Mouse (Mus musculus) CH12.LX (cell line): Measurements from ENCODE around the gene Dnajc2. TPM values are rescaled to one million over a fixed set of nuclear protein-coding genes. Genes with fewer than 3 reads are reported as not detected.

ENCODE experiments used
- DNase-seq: peaks from one replicate; pipeline ENCODE4 v3.0.0-alpha.2; 2013; ENCODE audit errors: extremely low read depth
- H3K27ac ChIP-seq: 2 replicates; pipeline ENCODE4 v1.5.1; 2012; ENCODE audit warnings: low read depth, mild to moderate bottlenecking, control low read depth, moderate library complexity; ENCODE audit not compliant: insufficient read depth
- H3K27me3 ChIP-seq: replicated peaks from 2 replicates; pipeline ENCODE3; 2012; ENCODE audit warnings: inconsistent platforms
- H3K36me3 ChIP-seq, 2 experiments: replicated peaks in 1 of 2; 2 replicates each; pipeline versions ENCODE3 to v1.6.1; 2012; ENCODE audit warnings: inconsistent platforms in 1 of 2, low read length in 1 of 2, mild to moderate bottlenecking in 1 of 2, mixed read lengths in 1 of 2, moderate library complexity in 1 of 2; ENCODE audit not compliant: control insufficient read depth in 1 of 2, insufficient read depth in 1 of 2
- H3K4me1 ChIP-seq, 2 experiments: 2 replicates each; pipeline ENCODE4 v1.6.1; 2012; ENCODE audit warnings: inconsistent platforms in 1 of 2, moderate library complexity in 1 of 2; ENCODE audit not compliant: insufficient read depth in 2 of 2, control insufficient read depth in 1 of 2
- H3K4me2 ChIP-seq: 2 replicates; pipeline ENCODE4 v1.6.1; 2012; ENCODE audit warnings: low read depth, mild to moderate bottlenecking, control low read depth; ENCODE audit not compliant: poor library complexity, insufficient read depth, severe bottlenecking
- H3K4me3 ChIP-seq, 3 experiments: fragments of 150-350 bp in 1 of 3; sonication (generic) in 1 of 3; replicated peaks in 1 of 3; 2 replicates each; pipeline versions ENCODE3 to v1.5.1; 2011 to 2012; ENCODE audit warnings: low read depth in 2 of 3, low read length in 2 of 3, mild to moderate bottlenecking in 2 of 3, moderate library complexity in 2 of 3, control low read depth in 1 of 3, improper control_type of control experiment in 1 of 3, inconsistent platforms in 1 of 3, mixed read lengths in 1 of 3; ENCODE audit not compliant: poor library complexity in 1 of 3
- H3K79me2 ChIP-seq: replicated peaks from 2 replicates; pipeline ENCODE4 v1.6.1; 2012; ENCODE audit warnings: mild to moderate bottlenecking, moderate library complexity; ENCODE audit not compliant: control insufficient read depth, poor library complexity, insufficient read depth, severe bottlenecking; ENCODE audit errors: extremely low read depth
- H3K9ac ChIP-seq: 2 replicates; pipeline ENCODE4 v1.6.1; 2012; ENCODE audit warnings: low read depth, mild to moderate bottlenecking, control low read depth, moderate library complexity; ENCODE audit not compliant: insufficient read depth
- H3K9me3 ChIP-seq: replicated peaks from 2 replicates; pipeline ENCODE3; 2012; ENCODE audit warnings: low read length, inconsistent platforms, mixed read lengths
- BHLHE40 ChIP-seq: IDR thresholded peaks from 2 replicates; pipeline ENCODE4 v1.6.1; 2011; ENCODE audit warnings: mild to moderate bottlenecking, low read depth, low read length, improper control_type of control experiment
- CHD1 ChIP-seq: IDR thresholded peaks from 2 replicates; pipeline ENCODE4 v1.6.1; 2012; ENCODE audit warnings: low read depth, low read length, improper control_type of control experiment, inconsistent platforms
- CHD2 ChIP-seq: IDR thresholded peaks from 2 replicates; pipeline ENCODE4 v1.6.1; 2011; ENCODE audit warnings: low read length, improper control_type of control experiment
- CTCF ChIP-seq, 2 experiments: IDR thresholded peaks in 1 of 2; conservative IDR thresholded peaks in 1 of 2; 2 replicates each; pipeline ENCODE4 v1.5.1; 2011 to 2012; ENCODE audit warnings: low read depth in 2 of 2, low read length in 2 of 2, improper control_type of control experiment in 1 of 2, inconsistent platforms in 1 of 2, mild to moderate bottlenecking in 1 of 2, moderate library complexity in 1 of 2
- E2F4 ChIP-seq: IDR thresholded peaks from 2 replicates; pipeline ENCODE4 v1.6.1; 2011; ENCODE audit warnings: low read depth, low read length, improper control_type of control experiment; ENCODE audit not compliant: insufficient replicate concordance
- ELF1 ChIP-seq: IDR thresholded peaks from 2 replicates; pipeline ENCODE4 v1.6.1; 2014; ENCODE audit warnings: low read depth, mild to moderate bottlenecking, inconsistent platforms, low read length, improper control_type of control experiment
- EP300 ChIP-seq: IDR thresholded peaks from 2 replicates; pipeline ENCODE4 v1.6.1; 2011; ENCODE audit warnings: low read length, improper control_type of control experiment
- ETS1 ChIP-seq: conservative IDR thresholded peaks from 2 replicates; pipeline ENCODE4 v1.6.1; 2012; ENCODE audit warnings: low read depth, mild to moderate bottlenecking, inconsistent platforms, low read length, improper control_type of control experiment, moderate library complexity
- GABPA ChIP-seq: IDR thresholded peaks from 2 replicates; pipeline ENCODE4 v1.6.1; 2012; ENCODE audit warnings: low read depth, low read length, improper control_type of control experiment, inconsistent platforms; ENCODE audit not compliant: insufficient replicate concordance
- HCFC1 ChIP-seq: IDR thresholded peaks from 2 replicates; pipeline ENCODE4 v1.6.1; 2012; ENCODE audit warnings: low read depth, mild to moderate bottlenecking, inconsistent platforms, low read length, improper control_type of control experiment
- IRF4 ChIP-seq: IDR thresholded peaks from 2 replicates; pipeline ENCODE4 v1.6.1; 2014; ENCODE audit warnings: low read depth, mild to moderate bottlenecking, inconsistent platforms, low read length, improper control_type of control experiment
- JUN ChIP-seq: IDR thresholded peaks from 2 replicates; pipeline ENCODE4 v1.6.1; 2011; ENCODE audit warnings: low read depth, mild to moderate bottlenecking, low read length, improper control_type of control experiment, moderate library complexity; ENCODE audit not compliant: insufficient read depth
- JUND ChIP-seq: conservative IDR thresholded peaks from 2 replicates; pipeline ENCODE4 v1.6.1; 2011; ENCODE audit warnings: low read depth, low read length, improper control_type of control experiment
- KAT2A ChIP-seq: IDR thresholded peaks from 2 replicates; pipeline ENCODE4 v1.6.1; 2012; ENCODE audit warnings: low read length, improper control_type of control experiment, inconsistent platforms; ENCODE audit not compliant: insufficient replicate concordance
- MAFK ChIP-seq: IDR thresholded peaks from 2 replicates; pipeline ENCODE4 v1.6.1; 2011; ENCODE audit warnings: low read length, improper control_type of control experiment; ENCODE audit not compliant: insufficient replicate concordance
- MAX ChIP-seq: IDR thresholded peaks from 2 replicates; pipeline ENCODE4 v1.6.1; 2011; ENCODE audit warnings: low read length, improper control_type of control experiment
- MAZ ChIP-seq: IDR thresholded peaks from 2 replicates; pipeline ENCODE4 v1.6.1; 2012; ENCODE audit warnings: low read depth, mild to moderate bottlenecking, inconsistent platforms, low read length, improper control_type of control experiment, moderate library complexity
- MEF2A ChIP-seq: IDR thresholded peaks from 2 replicates; pipeline ENCODE4 v1.6.1; 2014; ENCODE audit warnings: low read depth, mild to moderate bottlenecking, inconsistent platforms, low read length, improper control_type of control experiment, borderline replicate concordance
- MXI1 ChIP-seq: IDR thresholded peaks from 2 replicates; pipeline ENCODE4 v1.6.1; 2011; ENCODE audit warnings: mild to moderate bottlenecking, low read depth, low read length, improper control_type of control experiment
- MYC ChIP-seq: IDR thresholded peaks from 2 replicates; pipeline ENCODE4 v1.6.1; 2011; ENCODE audit warnings: low read depth, mild to moderate bottlenecking, improper control_type of control experiment, low read length
- NELFE ChIP-seq: IDR thresholded peaks from 2 replicates; pipeline ENCODE4 v1.6.1; 2011; ENCODE audit warnings: low read depth, low read length, improper control_type of control experiment
- NRF1 ChIP-seq: IDR thresholded peaks from 2 replicates; pipeline ENCODE4 v1.6.1; 2014; ENCODE audit warnings: low read depth, mild to moderate bottlenecking, inconsistent platforms, low read length, improper control_type of control experiment, moderate library complexity
- PAX5 ChIP-seq: IDR thresholded peaks from 2 replicates; pipeline ENCODE4 v1.6.1; 2012; ENCODE audit warnings: low read length, inconsistent platforms, mixed read lengths
- POLR2A ChIP-seq: IDR thresholded peaks from 2 replicates; pipeline ENCODE4 v1.6.1; 2011; ENCODE audit warnings: low read depth, mild to moderate bottlenecking, improper control_type of control experiment, low read length
- POLR2AphosphoS2 ChIP-seq: IDR thresholded peaks from 2 replicates; pipeline ENCODE4 v1.6.1; 2011; ENCODE audit warnings: low read depth, low read length, improper control_type of control experiment
- RAD21 ChIP-seq: IDR thresholded peaks from 2 replicates; pipeline ENCODE4 v1.6.1; 2011; ENCODE audit warnings: low read depth, mild to moderate bottlenecking, low read length, improper control_type of control experiment, moderate library complexity
- SIN3A ChIP-seq: IDR thresholded peaks from 2 replicates; pipeline ENCODE4 v1.6.1; 2012; ENCODE audit warnings: low read length, improper control_type of control experiment, inconsistent platforms
- SMC3 ChIP-seq: IDR thresholded peaks from 2 replicates; pipeline ENCODE4 v1.6.1; 2011; ENCODE audit warnings: low read depth, low read length, improper control_type of control experiment
- TBP ChIP-seq: conservative IDR thresholded peaks from 2 replicates; pipeline ENCODE4 v1.6.1; 2011; ENCODE audit warnings: low read depth, low read length, improper control_type of control experiment
- TCF12 ChIP-seq: IDR thresholded peaks from 2 replicates; pipeline ENCODE4 v1.6.1; 2014; ENCODE audit warnings: low read depth, mild to moderate bottlenecking, inconsistent platforms, low read length, improper control_type of control experiment
- UBTF ChIP-seq: IDR thresholded peaks from 2 replicates; pipeline ENCODE4 v1.6.1; 2012; ENCODE audit warnings: low read depth, mild to moderate bottlenecking, inconsistent platforms, low read length, improper control_type of control experiment, moderate library complexity
- USF1 ChIP-seq: IDR thresholded peaks from 2 replicates; pipeline ENCODE4 v1.6.1; 2014; ENCODE audit warnings: low read depth, mild to moderate bottlenecking, inconsistent platforms, low read length, improper control_type of control experiment
- USF2 ChIP-seq: conservative IDR thresholded peaks from 2 replicates; pipeline ENCODE4 v1.6.1; 2011; ENCODE audit warnings: low read depth, low read length, improper control_type of control experiment
- ZC3H11A ChIP-seq: IDR thresholded peaks from 2 replicates; pipeline ENCODE4 v1.6.1; 2012; ENCODE audit warnings: low read depth, mild to moderate bottlenecking, inconsistent platforms, low read length, improper control_type of control experiment
- ZKSCAN1 ChIP-seq: IDR thresholded peaks from 2 replicates; pipeline ENCODE4 v1.6.1; 2012; ENCODE audit warnings: low read depth, inconsistent platforms, low read length, improper control_type of control experiment, borderline replicate concordance
- ZMIZ1 ChIP-seq: IDR thresholded peaks from 2 replicates; pipeline ENCODE4 v1.6.1; 2012; ENCODE audit warnings: low read depth, mild to moderate bottlenecking, inconsistent platforms, low read length, improper control_type of control experiment
- ZNF384 ChIP-seq: IDR thresholded peaks from 2 replicates; pipeline ENCODE4 v1.6.1; 2012; ENCODE audit warnings: low read depth, low read length, improper control_type of control experiment, inconsistent platforms
- dilution Hi-C: fragments of 300-500 bp; cut with MboI; formaldehyde crosslinking; loops from 2 replicates; pipeline ENCODE4 v1.14.3; 2020; ENCODE audit warnings: low sequenced_read_pairs; ENCODE audit not compliant: extremely low pct_unique_long_range_greater_than_20kb, extremely low pct_ligation_motif_present
- in situ Hi-C: fragments of 300-500 bp; cut with MboI; formaldehyde crosslinking; loops from 3 replicates; pipeline ENCODE4 v1.14.3; 2019; ENCODE audit warnings: low sequenced_read_pairs, low pct_ligation_motif_present, low pct_unique_long_range_greater_than_20kb, mixed read lengths
- polyA plus RNA-seq: library from polyadenylated mRNA; unstranded; fragments of >175 nt; gene quantifications from 2 replicates; pipeline ENCODE4 v1.2.1, GENCODE M21; 2012; ENCODE audit warnings: low read depth; ENCODE audit not compliant: insufficient read length
- total RNA-seq, 2 experiments: library from RNA; depleted of rRNA; stranded (reverse); fragments of 300-350 nt in 1 of 2; fragments of >200 nt in 1 of 2; gene quantifications; 2 replicates each; pipeline ENCODE4 v1.2.3; 2012 to 2014

The Dnajc2 gene
- total and polyA plus RNA-seq, 3 experiments = 79.2 to 242 (median 138) TPM

GRCm38 (mm10) chr5:21786258-21787185, 1.5 kb upstream of the Dnajc2 start:
- peak overlapping the region; percentile 98 for H3K9ac ChIP-seq
- H3K79me2 ChIP-seq = peaks cover 64% of the 10 kb centered on the region
- in situ Hi-C loops = no loop called here
- dilution Hi-C loops = no loop called here
- no peaks in the 10 kb centered on the region for H3K9me3 ChIP-seq
- H3K27me3 ChIP-seq = no peaks in the 10 kb centered on the region
- peak; percentile 93 for DNase-seq
- H3K36me3 ChIP-seq = peaks cover 19 to 52% of the 10 kb centered on the region in 2 experiments
- peaks cover 3 to 40% of the 10 kb centered on the region in 2 experiments; a peak in 2 of 4 replicates for H3K4me1 ChIP-seq
- peak overlapping the region; percentile 77 for H3K27ac ChIP-seq
- peak overlapping the region; percentile 93 for H3K4me2 ChIP-seq
- H3K4me3 ChIP-seq = peak overlapping the region; percentile 88 to 100 (median 96)
- TF ChIP-seq MEF2A (peak; percentile 58; the same call in 1 of the 2 replicates), PAX5 (no peak), POLR2AphosphoS2 (peak; percentile 77; the same call in 1 of the 2 replicates), E2F4 (0 out of 2 replicates have a peak, but pooled peaks have one; percentile 59), JUN (no peak), GABPA (no peak; the same call in 1 of the 2 replicates), KAT2A (peak; percentile 68; the same call in 1 of the 2 replicates), UBTF (peak; percentile 94), MXI1 (peak; percentile 92), MYC (peak; percentile 81), TCF12 (peak; percentile 91), CHD1 (no peak; the same call in 1 of the 2 replicates), CTCF (conservative IDR thresholded peaks at IDR 0.05 in 1 of 2, IDR thresholded peaks at IDR 0.05 in 1 of 2; ENCODE audit: low read depth in 2 of 2, low read length in 2 of 2) (no peak), SMC3 (no peak), ELF1 (peak; percentile 87), ZNF384 (peak; percentile 27; the same call in 1 of the 2 replicates), ZC3H11A (no peak), POLR2A (peak; percentile 87), MAFK (peak; percentile 81), ZMIZ1 (no peak), HCFC1 (peak; percentile 88), USF2 (no peak), ZKSCAN1 (no peak), RAD21 (no peak), IRF4 (peak; percentile 86), ETS1 (0 out of 2 replicates have a peak, but pooled peaks have one; percentile 34), USF1 (no peak), BHLHE40 (peak; percentile 78), MAX (peak; percentile 74; the same call in 1 of the 2 replicates), MAZ (peak; percentile 55; the same call in 1 of the 2 replicates), NELFE (peak; percentile 92), SIN3A (peak; percentile 94), TBP (peak; percentile 83), NRF1 (peak; percentile 47), JUND (no peak), EP300 (no peak), CHD2 (0 out of 2 replicates have a peak, but pooled peaks have one; percentile 42)
